Mouse (Mus musculus): ENCODE measurements around the gene Clp1. TPM values are rescaled to one million over a fixed set of nuclear protein-coding genes. Genes with fewer than 3 reads are reported as not detected.

Clp1 gene
- total and polyA plus RNA-seq, 3 experiments: 27.1 to 29.8 TPM; not detected in 1

DNA sequence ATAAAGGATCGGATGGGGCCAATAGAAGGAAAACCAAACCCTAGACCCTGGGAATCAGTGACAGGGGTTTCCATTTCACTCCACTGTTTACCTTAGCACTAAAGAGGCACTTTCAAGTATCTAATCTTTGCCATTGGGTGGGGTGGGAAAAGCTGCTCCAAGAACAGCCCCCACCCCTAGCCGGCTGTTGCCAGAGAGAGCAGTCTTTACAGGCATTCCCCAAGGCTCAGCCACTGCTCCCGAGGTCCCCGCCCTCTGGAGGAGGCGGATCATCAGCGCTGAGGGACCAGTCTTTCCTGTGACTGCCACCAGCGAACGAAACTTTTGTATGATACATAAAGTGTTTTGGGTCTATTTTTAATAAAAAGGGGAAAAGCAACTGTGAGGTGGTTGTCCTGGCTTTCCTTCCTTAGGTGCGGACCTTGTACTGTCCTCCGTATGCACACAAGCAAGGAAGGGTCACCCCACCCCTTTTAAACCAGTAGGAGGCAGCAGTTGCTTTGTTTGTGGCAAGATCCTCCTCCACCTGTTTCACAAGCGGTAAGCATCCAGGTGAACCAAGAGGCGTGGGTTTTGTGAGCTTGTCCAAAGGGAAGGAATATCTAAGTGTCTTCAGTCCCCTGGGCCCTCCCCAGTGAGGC lies 11.2 kb upstream of the Clp1 start:
- H3K9ac ChIP-seq (ENCODE audit: control insufficient read depth, low read depth, low read length, poor library complexity, severe bottlenecking): no peak overlapping the region
- no peak for DNase-seq (ENCODE audit: low read depth, low spot score)
- H3K9me3 ChIP-seq (replicated peaks; ENCODE audit: insufficient read depth, low read length): no peaks in the 10 kb centered on the region
- H3K79me2 ChIP-seq (ENCODE audit: control insufficient read depth, insufficient read depth, low read length, poor library complexity): no peaks in the 10 kb centered on the region
- TF ChIP-seq CTCF (IDR thresholded peaks at IDR 0.05 in 2 of 3, conservative IDR thresholded peaks at IDR 0.05 in 1 of 3; ENCODE audit: control insufficient read depth in 1 of 3, insufficient read depth in 1 of 3, low read depth in 2 of 3, low read length in 3 of 3, poor library complexity in 1 of 3, severe bottlenecking in 1 of 3) (peak in 1 of 3 experiments; percentile 7; a peak in 1 of 6 replicates), RCOR1 (IDR thresholded peaks at IDR 0.05; ENCODE audit: low read depth, low read length) (no peak), ZMIZ1 (IDR thresholded peaks at IDR 0.05; ENCODE audit: low read depth, low read length) (no peak), USF1 (IDR thresholded peaks at IDR 0.05; ENCODE audit: low read depth, low read length) (no peak), SIN3A (IDR thresholded peaks at IDR 0.05; ENCODE audit: low read length) (no peak), TAL1 (IDR thresholded peaks at IDR 0.05; ENCODE audit: low read length) (no peak), RAD21 (IDR thresholded peaks at IDR 0.05; ENCODE audit: low read depth, low read length) (peak; percentile 4), POLR2A (IDR thresholded peaks at IDR 0.05; ENCODE audit: control insufficient read depth in 1 of 2, insufficient read depth in 1 of 2, low read depth in 1 of 2, low read length in 2 of 2, poor library complexity in 1 of 2) (no peak)
- H3K36me3 ChIP-seq (ENCODE audit: control insufficient read depth in 1 of 2, insufficient read depth in 2 of 2, low read length in 2 of 2): no peaks in the 10 kb centered on the region
- H3K4me1 ChIP-seq (ENCODE audit: control insufficient read depth in 1 of 2, insufficient read depth in 2 of 2, low read length in 2 of 2): peaks cover 0 to 10% of the 10 kb centered on the region in 2 experiments; a peak in 1 of 4 replicates
- no peak overlapping the region for H3K4me3 ChIP-seq (ENCODE audit: control insufficient read depth in 1 of 2, insufficient read depth in 1 of 2, low read depth in 2 of 2, low read length in 2 of 2)
- no peaks in the 10 kb centered on the region for H3K27me3 ChIP-seq (ENCODE audit: control insufficient read depth in 1 of 2, insufficient read depth in 2 of 2, low read length in 2 of 2)
- H3K27ac ChIP-seq (ENCODE audit: control insufficient read depth, low read depth, low read length): no peak overlapping the region

GRCm38 (mm10) chr2:84737451-84737925 lies 10.3 kb upstream of the Clp1 start:
- no peak overlapping the region for H3K27ac ChIP-seq (ENCODE audit: control insufficient read depth, low read depth, low read length)
- H3K4me1 ChIP-seq (ENCODE audit: control insufficient read depth in 1 of 2, insufficient read depth in 2 of 2, low read length in 2 of 2): peaks cover 0 to 10% of the 10 kb centered on the region in 2 experiments; a peak in 1 of 4 replicates
- H3K4me3 ChIP-seq (ENCODE audit: control insufficient read depth in 1 of 2, insufficient read depth in 1 of 2, low read depth in 2 of 2, low read length in 2 of 2): no peak overlapping the region
- no peaks in the 10 kb centered on the region for H3K79me2 ChIP-seq (ENCODE audit: control insufficient read depth, insufficient read depth, low read length, poor library complexity)
- H3K9ac ChIP-seq (ENCODE audit: control insufficient read depth, low read depth, low read length, poor library complexity, severe bottlenecking): no peak overlapping the region
- H3K27me3 ChIP-seq (ENCODE audit: control insufficient read depth in 1 of 2, insufficient read depth in 2 of 2, low read length in 2 of 2): no peaks in the 10 kb centered on the region
- DNase-seq (ENCODE audit: low read depth, low spot score): no peak
- TF ChIP-seq CHD2 (IDR thresholded peaks at IDR 0.05; ENCODE audit: low read length) (no peak), USF2 (IDR thresholded peaks at IDR 0.05; ENCODE audit: borderline replicate concordance in 1 of 2, insufficient read depth in 1 of 2, low read depth in 1 of 2, low read length in 2 of 2) (no peak), BHLHE40 (IDR thresholded peaks at IDR 0.05; ENCODE audit: borderline replicate concordance, low read depth, low read length) (no peak), GATA1 (IDR thresholded peaks at IDR 0.05; ENCODE audit: low read depth, low read length) (no peak), ZNF384 (IDR thresholded peaks at IDR 0.05; ENCODE audit: low read depth, low read length) (no peak), E2F4 (IDR thresholded peaks at IDR 0.05; ENCODE audit: borderline replicate concordance, low read depth, low read length) (no peak), POLR2AphosphoS5 (IDR thresholded peaks at IDR 0.05; ENCODE audit: borderline replicate concordance, low read depth, low read length) (no peak), CTCF (IDR thresholded peaks at IDR 0.05 in 2 of 3, conservative IDR thresholded peaks at IDR 0.05 in 1 of 3; ENCODE audit: control insufficient read depth in 1 of 3, insufficient read depth in 1 of 3, low read depth in 2 of 3, low read length in 3 of 3, poor library complexity in 1 of 3, severe bottlenecking in 1 of 3) (no peak)
- no peaks in the 10 kb centered on the region for H3K36me3 ChIP-seq (ENCODE audit: control insufficient read depth in 1 of 2, insufficient read depth in 2 of 2, low read length in 2 of 2)
- H3K9me3 ChIP-seq (replicated peaks; ENCODE audit: insufficient read depth, low read length): no peaks in the 10 kb centered on the region
